In the genomic region with DNA sequence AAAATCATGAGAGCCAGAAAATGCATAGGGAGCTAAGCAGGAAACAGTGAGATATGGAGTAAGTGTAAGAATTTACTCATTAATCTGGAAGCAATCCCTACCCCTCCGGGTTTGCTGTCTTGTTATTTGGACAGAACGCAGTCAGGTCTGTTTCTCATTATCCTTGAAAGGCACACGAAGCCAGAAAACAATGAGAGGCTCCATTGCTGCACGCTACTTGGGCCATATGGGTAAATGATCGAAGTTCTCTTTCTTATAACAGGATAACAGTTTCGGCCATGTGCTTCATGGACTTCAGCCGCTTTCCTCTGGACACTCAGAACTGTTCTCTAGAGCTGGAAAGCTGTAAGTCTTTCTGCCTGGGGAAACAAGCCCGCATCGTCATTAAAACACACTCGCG, we compare ENCODE assay signal across 32 mouse cellular contexts. TPM values are rescaled to one million over a fixed set of nuclear protein-coding genes. Genes with fewer than 3 reads are reported as not detected.
DNase-seq lines count a peak whose midpoint lies in the region; ATAC-seq and TF ChIP-seq lines count a peak whose summit lies in the region.
"Had no signal": no experiment of that assay in that cellular context is flagged by ENCODE, and none has a peak within 500 bp of the region (broad histone marks: within the 10 kb centered on the region; RNA-seq: fewer than 3 reads in every experiment).

No protein-coding gene starts in this region.

- DNase-seq in hindbrain, embryonic 14.5 days (ENCODE audit: low spot score), result no peak
- DNase-seq in embryonic facial prominence, embryonic 14.5 days (ENCODE audit: low spot score), result peak; percentile 86
- no peak for DNase-seq in spleen, postnatal 10 days (ENCODE audit: low spot score in 2 of 2)
- DNase-seq in left cerebral cortex, postnatal 4 days, result no peak
- DNase-seq: adrenal gland, postnatal 14 days; cerebellum, adult 11 months; cerebellum, adult 9-11 months; heart, postnatal 14 days; kidney, adult 9 months; kidney, postnatal 14 days; layer of hippocampus, adult 9-11 months; liver, postnatal 0 days; lung, postnatal 36 days; midbrain, embryonic 14.5 days had no signal

- H3K4me3 ChIP-seq in hindbrain, embryonic 16.5 days (ENCODE audit: low read length), result no peak overlapping the region
- no peak overlapping the region for H3K4me3 ChIP-seq in hindbrain, embryonic 14.5 days (replicated peaks; ENCODE audit: low read length)
- no peak overlapping the region for H3K4me3 ChIP-seq in embryonic facial prominence, embryonic 14.5 days (ENCODE audit: low read depth, low read length)
- H3K4me3 ChIP-seq in limb, embryonic 12.5 days (replicated peaks), result no peak overlapping the region
- H3K4me3 ChIP-seq in kidney, embryonic 14.5 days (ENCODE audit: low read length), result no peak overlapping the region
- no peak overlapping the region for H3K4me3 ChIP-seq in intestine, postnatal 0 days (ENCODE audit: low read depth, low read length)
- H3K4me3 ChIP-seq: forebrain, embryonic 10.5 days; forebrain, embryonic 15.5 days; hindbrain, embryonic 10.5 days; intestine, embryonic 15.5 days; liver, embryonic 12.5 days; megakaryocyte, embryonic 14.5 days; stomach, embryonic 15.5 days had no signal

- intact Hi-C loops in left cerebral cortex, postnatal 4 days (cut with DNase I), result no loop called here

- H3K27ac ChIP-seq in hindbrain, embryonic 16.5 days (ENCODE audit: low read depth, low read length), result no peak overlapping the region
- no peak overlapping the region for H3K27ac ChIP-seq in hindbrain, embryonic 14.5 days
- H3K27ac ChIP-seq in embryonic facial prominence, embryonic 14.5 days (replicated peaks; ENCODE audit: low read depth, low read length), result peak overlapping the region; percentile 63; the same call in 1 of the 2 replicates
- peak overlapping the region; percentile 69 for H3K27ac ChIP-seq in limb, embryonic 12.5 days
- no peak overlapping the region for H3K27ac ChIP-seq in kidney, embryonic 14.5 days (ENCODE audit: low read depth, low read length)
- no peak overlapping the region for H3K27ac ChIP-seq in intestine, postnatal 0 days (ENCODE audit: low read depth, low read length)
- H3K27ac ChIP-seq: forebrain, embryonic 10.5 days; forebrain, embryonic 15.5 days; hindbrain, embryonic 10.5 days; hindbrain, postnatal 0 days; intestine, embryonic 15.5 days; liver, embryonic 12.5 days; stomach, embryonic 15.5 days had no signal

- H3K27me3 ChIP-seq in hindbrain, embryonic 16.5 days (replicated peaks; ENCODE audit: control insufficient read depth, insufficient read depth, low read length), result no peaks in the 10 kb centered on the region
- no peaks in the 10 kb centered on the region for H3K27me3 ChIP-seq in hindbrain, embryonic 14.5 days (ENCODE audit: control insufficient read depth, insufficient read depth, low read length)
- no peaks in the 10 kb centered on the region for H3K27me3 ChIP-seq in embryonic facial prominence, embryonic 14.5 days (replicated peaks; ENCODE audit: control insufficient read depth, insufficient read depth, low read length)
- H3K27me3 ChIP-seq in limb, embryonic 12.5 days, result no peaks in the 10 kb centered on the region
- H3K27me3 ChIP-seq in kidney, embryonic 14.5 days (ENCODE audit: control insufficient read depth, insufficient read depth, low read length), result no peaks in the 10 kb centered on the region
- no peaks in the 10 kb centered on the region for H3K27me3 ChIP-seq in intestine, postnatal 0 days (replicated peaks; ENCODE audit: control insufficient read depth, insufficient read depth, low read length)
- H3K27me3 ChIP-seq: forebrain, embryonic 15.5 days; intestine, embryonic 15.5 days; liver, embryonic 12.5 days; megakaryocyte, embryonic 14.5 days; stomach, embryonic 15.5 days had no signal

- H3K9ac ChIP-seq in hindbrain, embryonic 16.5 days (ENCODE audit: low read depth, low read length), result no peak overlapping the region
- no peak overlapping the region for H3K9ac ChIP-seq in hindbrain, embryonic 14.5 days
- no peak overlapping the region for H3K9ac ChIP-seq in embryonic facial prominence, embryonic 14.5 days (ENCODE audit: low read depth, low read length)
- H3K9ac ChIP-seq in limb, embryonic 12.5 days (replicated peaks), result no peak overlapping the region
- H3K9ac ChIP-seq in kidney, embryonic 14.5 days (ENCODE audit: low read depth, low read length), result no peak overlapping the region
- H3K9ac ChIP-seq in intestine, postnatal 0 days (ENCODE audit: low read depth, low read length), result no peak overlapping the region
- H3K9ac ChIP-seq: forebrain, embryonic 15.5 days; intestine, embryonic 15.5 days; liver, embryonic 12.5 days; liver, postnatal 0 days; stomach, embryonic 15.5 days had no signal

- no peaks in the 10 kb centered on the region for H3K9me3 ChIP-seq in hindbrain, embryonic 16.5 days (ENCODE audit: control insufficient read depth, low read length)
- H3K9me3 ChIP-seq in hindbrain, embryonic 14.5 days (ENCODE audit: control insufficient read depth, low read length), result no peaks in the 10 kb centered on the region
- no peaks in the 10 kb centered on the region for H3K9me3 ChIP-seq in embryonic facial prominence, embryonic 14.5 days (ENCODE audit: control insufficient read depth, low read length)
- no peaks in the 10 kb centered on the region for H3K9me3 ChIP-seq in limb, embryonic 12.5 days
- no peaks in the 10 kb centered on the region for H3K9me3 ChIP-seq in kidney, embryonic 14.5 days (ENCODE audit: control insufficient read depth, low read length)
- H3K9me3 ChIP-seq in intestine, postnatal 0 days (ENCODE audit: control insufficient read depth), result no peaks in the 10 kb centered on the region
- H3K9me3 ChIP-seq: forebrain, embryonic 10.5 days; forebrain, embryonic 15.5 days; G1E; hindbrain, embryonic 10.5 days; intestine, embryonic 15.5 days; liver, embryonic 12.5 days; megakaryocyte, embryonic 14.5 days; stomach, embryonic 15.5 days had no signal

- no peaks in the 10 kb centered on the region for H3K36me3 ChIP-seq in hindbrain, embryonic 16.5 days (ENCODE audit: control insufficient read depth, insufficient read depth, low read length)
- H3K36me3 ChIP-seq in hindbrain, embryonic 14.5 days (replicated peaks; ENCODE audit: control insufficient read depth, insufficient read depth), result no peaks in the 10 kb centered on the region
- H3K36me3 ChIP-seq in embryonic facial prominence, embryonic 14.5 days (ENCODE audit: control insufficient read depth, insufficient read depth, low read length), result no peaks in the 10 kb centered on the region
- no peaks in the 10 kb centered on the region for H3K36me3 ChIP-seq in limb, embryonic 12.5 days
- H3K36me3 ChIP-seq in kidney, embryonic 14.5 days (ENCODE audit: control insufficient read depth, insufficient read depth, low read length), result no peaks in the 10 kb centered on the region
- H3K36me3 ChIP-seq in intestine, postnatal 0 days (ENCODE audit: control insufficient read depth, insufficient read depth), result no peaks in the 10 kb centered on the region
- H3K36me3 ChIP-seq: forebrain, embryonic 10.5 days; forebrain, embryonic 15.5 days; G1E; hindbrain, embryonic 10.5 days; intestine, embryonic 15.5 days; liver, embryonic 12.5 days; stomach, embryonic 15.5 days had no signal

- no peak for ATAC-seq in hindbrain, embryonic 16.5 days
- no peak for ATAC-seq in hindbrain, embryonic 14.5 days (ENCODE audit: low FRiP score)
- ATAC-seq in embryonic facial prominence, embryonic 14.5 days (ENCODE audit: low read depth), result peak; percentile 57; the same call in 1 of the 2 replicates
- peak; percentile 66 for ATAC-seq in limb, embryonic 12.5 days (ENCODE audit: insufficient number of reproducible peaks, insufficient read depth, low FRiP score, low TSS enrichment, low read depth)
- ATAC-seq in kidney, embryonic 14.5 days (ENCODE audit: low FRiP score, low TSS enrichment), result no peak
- no peak for ATAC-seq in intestine, postnatal 0 days
- ATAC-seq: forebrain, embryonic 15.5 days; hindbrain, postnatal 0 days; intestine, embryonic 15.5 days; liver, embryonic 12.5 days; liver, postnatal 0 days had no signal

- peak overlapping the region; percentile 23; the same call in 1 of the 2 replicates for H3K4me2 ChIP-seq in hindbrain, embryonic 16.5 days (ENCODE audit: low read length)
- no peak overlapping the region for H3K4me2 ChIP-seq in hindbrain, embryonic 14.5 days (replicated peaks)
- peak overlapping the region; percentile 33 for H3K4me2 ChIP-seq in embryonic facial prominence, embryonic 14.5 days (ENCODE audit: low read depth, low read length)
- H3K4me2 ChIP-seq in limb, embryonic 12.5 days, result peak overlapping the region; percentile 35
- H3K4me2 ChIP-seq in kidney, embryonic 14.5 days (replicated peaks; ENCODE audit: low read depth, low read length), result no peak overlapping the region
- H3K4me2 ChIP-seq in intestine, postnatal 0 days (replicated peaks; ENCODE audit: low read depth), result no peak overlapping the region
- H3K4me2 ChIP-seq: forebrain, embryonic 15.5 days; intestine, embryonic 15.5 days; liver, embryonic 12.5 days; stomach, embryonic 15.5 days had no signal

- no peaks in the 10 kb centered on the region for H3K4me1 ChIP-seq in hindbrain, embryonic 16.5 days (ENCODE audit: control insufficient read depth, insufficient read depth, low read depth, low read length)
- H3K4me1 ChIP-seq in hindbrain, embryonic 14.5 days (replicated peaks; ENCODE audit: control insufficient read depth, insufficient read depth, low read length), result no peaks in the 10 kb centered on the region
- H3K4me1 ChIP-seq in embryonic facial prominence, embryonic 14.5 days (ENCODE audit: control insufficient read depth, insufficient read depth, low read length), result no peaks in the 10 kb centered on the region
- peaks cover 6% of the 10 kb centered on the region; the same call in 1 of the 2 replicates for H3K4me1 ChIP-seq in limb, embryonic 12.5 days (replicated peaks)
- H3K4me1 ChIP-seq in kidney, embryonic 14.5 days (ENCODE audit: control insufficient read depth, insufficient read depth, low read length), result no peaks in the 10 kb centered on the region
- no peaks in the 10 kb centered on the region for H3K4me1 ChIP-seq in intestine, postnatal 0 days (replicated peaks; ENCODE audit: control insufficient read depth, insufficient read depth, low read length)
- H3K4me1 ChIP-seq: forebrain, embryonic 10.5 days; forebrain, embryonic 15.5 days; hindbrain, embryonic 10.5 days; intestine, embryonic 15.5 days; liver, embryonic 12.5 days; megakaryocyte, embryonic 14.5 days; stomach, embryonic 15.5 days had no signal

- no peak for TF ChIP-seq CTCF in intestine, postnatal 0 days (IDR thresholded peaks at IDR 0.05; ENCODE audit: low read depth)

- 64% methylated on average over 11 of the region's 11 CpGs for WGBS in hindbrain, embryonic 16.5 days
- 72% methylated on average over 11 of the region's 11 CpGs for WGBS in hindbrain, embryonic 14.5 days
- 39% methylated on average over 11 of the region's 11 CpGs for WGBS in embryonic facial prominence, embryonic 14.5 days
- WGBS in limb, embryonic 12.5 days, result 18% methylated on average over 11 of the region's 11 CpGs
- WGBS in kidney, embryonic 14.5 days, result 78% methylated on average over 11 of the region's 11 CpGs
- 73% methylated on average over 11 of the region's 11 CpGs for WGBS in intestine, postnatal 0 days

RNA-seq across cellular contexts. Expression of a gene that starts 26.0 kb away (rescaled TPM):
- polyA plus RNA-seq in hindbrain, embryonic 16.5 days (2015; fragmentation: Nextera tagmentation; extraction: Ambion mirVana), result not detected in 2 replicates
- 0.08 TPM in 1 of 2 replicates, not detected in the other for polyA plus RNA-seq in hindbrain, embryonic 14.5 days (2014; fragmentation: Nextera tagmentation; extraction: Ambion mirVana)
- 0.12 and 0.17 TPM in 2 replicates for polyA plus RNA-seq in embryonic facial prominence, embryonic 14.5 days (2014; fragmentation: Nextera tagmentation; extraction: Ambion mirVana)
- polyA plus RNA-seq in limb, embryonic 12.5 days (2016; fragmentation: Nextera tagmentation; extraction: Ambion mirVana), result 0.05 TPM in 2 replicates
- not detected in 2 replicates for polyA plus RNA-seq in kidney, embryonic 14.5 days (2014; fragmentation: Nextera tagmentation; extraction: Ambion mirVana)
- not detected in 2 replicates for polyA plus RNA-seq in intestine, postnatal 0 days (2015; fragmentation: Nextera tagmentation; extraction: Ambion mirVana)
- not detected for total RNA-seq in left cerebral cortex, postnatal 4 days (2021)
- total RNA-seq: adrenal gland, postnatal 14 days; gastrocnemius, adult 8-10 months; heart, postnatal 14 days; hindbrain, postnatal 0 days; monocyte, adult 5-6 weeks had no signal
- polyA plus RNA-seq: G1E; gonadal fat pad, adult 2 months; heart, embryonic 14.5 days; liver, embryonic 12.5 days; liver, postnatal 0 days; lung, embryonic 16.5 days; stomach, embryonic 15.5 days had no signal

RNA-seq across cellular contexts. Expression of a gene that starts 38.4 kb away (rescaled TPM):
- polyA plus RNA-seq in hindbrain, embryonic 16.5 days (2015; fragmentation: Nextera tagmentation; extraction: Ambion mirVana), result 16.8 and 19.0 TPM in 2 replicates
- polyA plus RNA-seq in hindbrain, embryonic 14.5 days (2014; fragmentation: Nextera tagmentation; extraction: Ambion mirVana), result 14.2 and 16.4 TPM in 2 replicates
- polyA plus RNA-seq in embryonic facial prominence, embryonic 14.5 days (2014; fragmentation: Nextera tagmentation; extraction: Ambion mirVana), result 28.4 and 31.8 TPM in 2 replicates
- 29.8 and 32.9 TPM in 2 replicates for polyA plus RNA-seq in limb, embryonic 12.5 days (2016; fragmentation: Nextera tagmentation; extraction: Ambion mirVana)
- polyA plus RNA-seq in kidney, embryonic 14.5 days (2014; fragmentation: Nextera tagmentation; extraction: Ambion mirVana), result 33.5 and 41.9 TPM in 2 replicates
- polyA plus RNA-seq in intestine, postnatal 0 days (2015; fragmentation: Nextera tagmentation; extraction: Ambion mirVana), result 12.8 and 13.6 TPM in 2 replicates
- total RNA-seq in left cerebral cortex, postnatal 4 days (2021), result 10 to 100 TPM; 15.9 to 16.0 TPM

Comparison
In these comparisons a context has a peak if more than half of its experiments do, and no peak if none do; other contexts are left out.
1. H3K4me2 ChIP-seq: peak in hindbrain, embryonic 16.5 days (single experiment), embryonic facial prominence, embryonic 14.5 days (single experiment) and limb, embryonic 12.5 days (single experiment); none in hindbrain, embryonic 14.5 days (single experiment), kidney, embryonic 14.5 days (single experiment) and intestine, postnatal 0 days (single experiment).
2. ATAC-seq: peak in embryonic facial prominence, embryonic 14.5 days (single experiment) and limb, embryonic 12.5 days (single experiment); none in hindbrain, embryonic 16.5 days (single experiment), hindbrain, embryonic 14.5 days (single experiment), kidney, embryonic 14.5 days (single experiment) and intestine, postnatal 0 days (single experiment).
3. H3K27ac ChIP-seq: peak in embryonic facial prominence, embryonic 14.5 days (single experiment) and limb, embryonic 12.5 days (single experiment); none in hindbrain, embryonic 16.5 days (single experiment), hindbrain, embryonic 14.5 days (single experiment), kidney, embryonic 14.5 days (single experiment) and intestine, postnatal 0 days (single experiment).